Mouse (Mus musculus) heart, embryonic 11.5 days (tissue): ENCODE data around the gene Ramp1. TPM values are rescaled to one million over a fixed set of nuclear protein-coding genes. Genes with fewer than 3 reads are reported as not detected.

Experiments used
- polyA plus RNA-seq: library from polyadenylated mRNA; unstranded; fragments of >200 nt; fragmentation: Nextera tagmentation; extraction: Ambion mirVana; gene quantifications from 2 replicates; pipeline ENCODE4 v1.2.1, GENCODE M21; 2014

Gene Ramp1
- polyA plus RNA-seq, 1 experiment from 2014 or later, result 23.5 TPM

Other genes with a start within 250 kb of the Ramp1 start
- gene Prlh, start 226.7 kb upstream of the Ramp1 start, polyA plus RNA-seq, result not detected in 2 replicates
- gene Rab17, start 210.2 kb upstream of the Ramp1 start, polyA plus RNA-seq, result 0.63 TPM in 1 of 2 replicates, not detected in the other
- 115 and 138 TPM in 2 replicates for gene Lrrfip1, start 181.1 kb upstream of the Ramp1 start, polyA plus RNA-seq
- gene Rbm44, start 34.7 kb upstream of the Ramp1 start, polyA plus RNA-seq, result 1.9 and 2.4 TPM in 2 replicates
- 71.6 and 75.7 TPM in 2 replicates for gene Ube2f, start 70.5 kb downstream of the Ramp1 start, polyA plus RNA-seq
- 12.6 and 18.2 TPM in 2 replicates for gene Scly, start 118.5 kb downstream of the Ramp1 start, polyA plus RNA-seq
- 0.06 and 0.17 TPM in 2 replicates for gene Espnl, start 142.3 kb downstream of the Ramp1 start, polyA plus RNA-seq
- gene Klhl30, start 171.2 kb downstream of the Ramp1 start, polyA plus RNA-seq, result 45.8 and 49.7 TPM in 2 replicates
- gene Erfe, start 186.6 kb downstream of the Ramp1 start, polyA plus RNA-seq, result 0.90 and 2.4 TPM in 2 replicates
- 110 and 122 TPM in 2 replicates for gene Ilkap, start 219.0 kb downstream of the Ramp1 start, polyA plus RNA-seq
- gene Hes6, start 234.2 kb downstream of the Ramp1 start, polyA plus RNA-seq, result 55.2 and 55.7 TPM in 2 replicates